Mouse (Mus musculus) cerebellum, postnatal 14 days (tissue): ENCODE results near the gene Mea1.

Experiments used
- DNase-seq, 2 experiments: peaks; one replicate each; pipeline ENCODE4 v3.0.0; 2021; ENCODE audit warnings: mixed read lengths in 2 of 2

Mea1 gene

GRCm38 (mm10) chr17:46706375-46707089, 27.9 kb downstream of the Mea1 start:
- no peak for DNase-seq

- DNase-seq: peak; percentile 97 to 98
Measured at GRCm38 (mm10) chr17:46710959-46711597, 32.5 kb downstream of the Mea1 start, which contains the start of gene Pex6. TSS of gene Pex6 (plus strand) at chr17:46711463.

GRCm38 (mm10) chr17:46711612-46712271, 33.1 kb downstream of the Mea1 start:
- DNase-seq: peak; percentile 55 to 70

GRCm38 (mm10) chr17:46712442-46712841, 33.8 kb downstream of the Mea1 start:
- DNase-seq: no peak

- no peak for DNase-seq
Measured at GRCm38 (mm10) chr17:46713849-46714248, 35.3 kb downstream of the Mea1 start.

GRCm38 (mm10) chr17:46714756-46715481, 36.3 kb downstream of the Mea1 start:
- peak; percentile 30 to 51 for DNase-seq

- no peak for DNase-seq
Measured at GRCm38 (mm10) chr17:46721077-46721476, 42.5 kb downstream of the Mea1 start.

GRCm38 (mm10) chr17:46724477-46725084, 46.0 kb downstream of the Mea1 start:
- DNase-seq: peak; percentile 42 to 60

GRCm38 (mm10) chr17:46725273-46725672, 46.7 kb downstream of the Mea1 start:
- peak; percentile 56 to 74 for DNase-seq

- peak; percentile 81 to 83 for DNase-seq
Measured at GRCm38 (mm10) chr17:46725731-46726645, 47.4 kb downstream of the Mea1 start.

GRCm38 (mm10) chr17:46727271-46727670, 48.7 kb downstream of the Mea1 start:
- DNase-seq: no peak

GRCm38 (mm10) chr17:46728021-46728420, 49.4 kb downstream of the Mea1 start:
- peak; percentile 51 to 80 for DNase-seq

GRCm38 (mm10) chr17:46728496-46728895, 49.9 kb downstream of the Mea1 start:
- DNase-seq: no peak

- DNase-seq: peak; percentile 92 to 93
Measured at GRCm38 (mm10) chr17:46728904-46729318, 50.3 kb downstream of the Mea1 start, which contains the start of gene Gnmt. TSS of gene Gnmt (minus strand) at chr17:46729168.
